Comparison of ENCODE assay signal across 21 mouse cellular contexts in the genomic region with DNA sequence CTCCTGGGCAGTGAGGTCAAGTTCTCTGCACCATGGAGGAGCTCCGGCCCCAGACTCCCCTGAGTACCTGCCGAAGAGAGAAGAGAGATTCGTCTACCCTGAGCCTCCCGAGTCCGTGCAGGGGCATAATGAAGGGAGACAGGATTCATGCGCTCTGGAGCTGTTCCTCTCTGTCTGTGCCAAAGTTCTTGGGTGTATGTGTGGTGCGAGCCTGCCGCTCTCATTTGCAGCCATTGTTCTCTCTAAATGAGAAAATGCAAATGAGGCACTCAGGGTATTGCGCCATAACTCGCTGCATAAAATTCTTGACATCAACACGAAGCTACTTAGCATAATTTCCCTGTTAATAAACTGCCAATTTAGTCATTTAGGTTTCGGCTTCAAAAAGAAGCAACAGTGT.
DNase-seq lines count a peak whose midpoint lies in the region; ATAC-seq lines count a peak whose summit lies in the region.
"Had no signal": no experiment of that assay in that cellular context is flagged by ENCODE, and none has a peak within 500 bp of the region (broad histone marks: within the 10 kb centered on the region; RNA-seq: fewer than 3 reads in every experiment).

No protein-coding gene starts in this region.

- no peak overlapping the region; the same call in 1 of the 2 replicates for H3K4me2 ChIP-seq in midbrain, embryonic 15.5 days
- H3K4me2 ChIP-seq in midbrain, embryonic 11.5 days = no peak overlapping the region
- peak overlapping the region; percentile 32 for H3K4me2 ChIP-seq in forebrain, embryonic 16.5 days (ENCODE audit: low read length)
- no peak overlapping the region for H3K4me2 ChIP-seq in neural tube, embryonic 14.5 days (ENCODE audit: low read depth, low read length)
- H3K4me2 ChIP-seq: heart, embryonic 11.5 days; liver, embryonic 11.5 days had no signal

- no peak overlapping the region for H3K4me3 ChIP-seq in midbrain, embryonic 15.5 days
- no peak overlapping the region for H3K4me3 ChIP-seq in midbrain, embryonic 11.5 days (ENCODE audit: low read depth, low read length)
- no peak overlapping the region for H3K4me3 ChIP-seq in forebrain, embryonic 16.5 days (replicated peaks; ENCODE audit: low read length)
- no peak overlapping the region for H3K4me3 ChIP-seq in neural tube, embryonic 14.5 days (ENCODE audit: low read depth, low read length)
- H3K4me3 ChIP-seq: gastrocnemius, adult 2 months; left cerebral cortex, adult 2 months; myocyte had no signal

- H3K4me1 ChIP-seq in midbrain, embryonic 15.5 days = peaks cover 10% of the 10 kb centered on the region; the same call in 1 of the 2 replicates
- no peaks in the 10 kb centered on the region for H3K4me1 ChIP-seq in midbrain, embryonic 11.5 days (ENCODE audit: control insufficient read depth, insufficient read depth, low read length)
- H3K4me1 ChIP-seq in forebrain, embryonic 16.5 days (replicated peaks; ENCODE audit: control insufficient read depth, insufficient read depth, low read length) = peaks cover 13% of the 10 kb centered on the region
- H3K4me1 ChIP-seq in neural tube, embryonic 14.5 days (ENCODE audit: control insufficient read depth, insufficient read depth, low read length) = peaks cover 3% of the 10 kb centered on the region; the same call in 1 of the 2 replicates

- ATAC-seq in frontal cortex, adult (ENCODE audit: low TSS enrichment) = 0 out of 2 replicates have a peak, but pooled peaks have one; percentile 29
- peak; percentile 45; the same call in 1 of the 2 replicates for ATAC-seq in midbrain, embryonic 15.5 days (replicated peaks)
- ATAC-seq in midbrain, embryonic 11.5 days (ENCODE audit: low FRiP score) = no peak
- ATAC-seq in forebrain, embryonic 16.5 days = peak; percentile 92
- peak; percentile 69 for ATAC-seq in neural tube, embryonic 14.5 days (ENCODE audit: low read depth)

- H3K27me3 ChIP-seq in midbrain, embryonic 15.5 days (replicated peaks) = no peaks in the 10 kb centered on the region
- no peaks in the 10 kb centered on the region for H3K27me3 ChIP-seq in midbrain, embryonic 11.5 days (ENCODE audit: control insufficient read depth, insufficient read depth, low read length)
- no peaks in the 10 kb centered on the region; the same call in 1 of the 2 replicates for H3K27me3 ChIP-seq in forebrain, embryonic 16.5 days (replicated peaks; ENCODE audit: control insufficient read depth, insufficient read depth, low read length)
- H3K27me3 ChIP-seq in neural tube, embryonic 14.5 days (ENCODE audit: control insufficient read depth, insufficient read depth, low read length) = no peaks in the 10 kb centered on the region

- no peaks in the 10 kb centered on the region for H3K9me3 ChIP-seq in midbrain, embryonic 15.5 days
- no peaks in the 10 kb centered on the region for H3K9me3 ChIP-seq in midbrain, embryonic 11.5 days (ENCODE audit: control insufficient read depth, low read length)
- H3K9me3 ChIP-seq in forebrain, embryonic 16.5 days (ENCODE audit: control insufficient read depth, low read length) = no peaks in the 10 kb centered on the region
- no peaks in the 10 kb centered on the region for H3K9me3 ChIP-seq in neural tube, embryonic 14.5 days (ENCODE audit: control insufficient read depth, low read length)
- H3K9me3 ChIP-seq: G1E had no signal

- DNase-seq in frontal cortex, postnatal 14 days (ENCODE audit: low spot score in 2 of 2) = no peak
- DNase-seq in midbrain, embryonic 11.5 days (ENCODE audit: low spot score, missing footprints) = no peak
- no peak for DNase-seq in adrenal gland, adult 2 months
- DNase-seq in adrenal gland, postnatal 14 days = no peak
- DNase-seq: embryo, embryonic 11 days; gastrocnemius, adult 2 months; heart, postnatal 10 days; kidney, adult 18-20 months; kidney, postnatal 10 days; lung, adult 2 months; lung, postnatal 36 days; right cerebral cortex, adult 18-20 months had no signal

- 0 out of 2 replicates have a peak overlapping the region, but pooled peaks have one; percentile 2 for H3K27ac ChIP-seq in midbrain, embryonic 15.5 days
- no peak overlapping the region for H3K27ac ChIP-seq in midbrain, embryonic 11.5 days (ENCODE audit: low read depth, low read length)
- no peak overlapping the region for H3K27ac ChIP-seq in forebrain, embryonic 16.5 days (ENCODE audit: low read length)
- H3K27ac ChIP-seq in neural tube, embryonic 14.5 days (ENCODE audit: low read depth, low read length) = peak overlapping the region; percentile 36; the same call in 1 of the 2 replicates
- H3K27ac ChIP-seq: gastrocnemius, adult 2 months; left cerebral cortex, adult 2 months had no signal

- no peak overlapping the region for H3K9ac ChIP-seq in midbrain, embryonic 15.5 days
- no peak overlapping the region for H3K9ac ChIP-seq in midbrain, embryonic 11.5 days (ENCODE audit: low read length)
- H3K9ac ChIP-seq in forebrain, embryonic 16.5 days (replicated peaks; ENCODE audit: low read depth, low read length) = no peak overlapping the region
- H3K9ac ChIP-seq in neural tube, embryonic 14.5 days (replicated peaks; ENCODE audit: low read depth, low read length) = no peak overlapping the region

- 45% methylated on average over 12 of the region's 12 CpGs for WGBS in midbrain, embryonic 15.5 days
- WGBS in midbrain, embryonic 11.5 days = 78% methylated on average over 12 of the region's 12 CpGs
- 17% methylated on average over 12 of the region's 12 CpGs for WGBS in forebrain, embryonic 16.5 days
- WGBS in neural tube, embryonic 14.5 days = 38% methylated on average over 12 of the region's 12 CpGs

- H3K36me3 ChIP-seq in midbrain, embryonic 15.5 days (replicated peaks) = no peaks in the 10 kb centered on the region
- no peaks in the 10 kb centered on the region for H3K36me3 ChIP-seq in midbrain, embryonic 11.5 days (ENCODE audit: control insufficient read depth, insufficient read depth, low read length)
- no peaks in the 10 kb centered on the region for H3K36me3 ChIP-seq in forebrain, embryonic 16.5 days (ENCODE audit: control insufficient read depth, insufficient read depth)
- H3K36me3 ChIP-seq in neural tube, embryonic 14.5 days (ENCODE audit: control insufficient read depth, insufficient read depth, low read length) = no peaks in the 10 kb centered on the region
- H3K36me3 ChIP-seq: G1E had no signal

Comparison
In these comparisons a context has a peak if more than half of its experiments do, and no peak if none do; other contexts are left out.
1. H3K27ac ChIP-seq: peak in midbrain, embryonic 15.5 days (single experiment) and neural tube, embryonic 14.5 days (single experiment); none in midbrain, embryonic 11.5 days (single experiment) and forebrain, embryonic 16.5 days (single experiment).